Mouse (Mus musculus): ENCODE results near the gene Slc29a3. TPM values are rescaled to one million over a fixed set of nuclear protein-coding genes. Genes with fewer than 3 reads are reported as not detected.
"Not testable (repeated sequence)": the region's sequence is repeated elsewhere in the genome, so short reads cannot be mapped to it uniquely, and the experiment has no call there.

The Slc29a3 gene
- total RNA-seq, 2 experiments from 2014 or later: 14.2 to 17.7 TPM

DNA sequence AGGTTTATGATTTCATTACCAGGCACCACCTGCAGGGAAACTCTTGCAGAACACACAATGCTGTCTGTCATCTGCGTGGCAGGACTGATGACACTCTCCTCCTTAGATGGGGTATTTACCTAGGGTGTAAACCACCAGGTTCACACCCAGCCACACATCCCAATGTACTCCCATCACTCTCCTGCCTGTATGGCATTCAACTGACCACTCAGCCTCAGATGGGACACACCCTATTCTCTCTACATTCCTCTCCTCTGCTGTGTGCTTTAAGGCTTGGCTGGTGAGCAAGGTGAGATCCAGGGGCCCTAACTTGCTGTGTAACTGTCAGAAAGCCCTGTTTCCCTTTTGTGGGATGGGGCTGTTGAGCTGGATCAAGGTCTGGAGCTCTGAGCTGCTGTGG lies 9.5 kb upstream of the Slc29a3 start:
- no peak for DNase-seq

DNA sequence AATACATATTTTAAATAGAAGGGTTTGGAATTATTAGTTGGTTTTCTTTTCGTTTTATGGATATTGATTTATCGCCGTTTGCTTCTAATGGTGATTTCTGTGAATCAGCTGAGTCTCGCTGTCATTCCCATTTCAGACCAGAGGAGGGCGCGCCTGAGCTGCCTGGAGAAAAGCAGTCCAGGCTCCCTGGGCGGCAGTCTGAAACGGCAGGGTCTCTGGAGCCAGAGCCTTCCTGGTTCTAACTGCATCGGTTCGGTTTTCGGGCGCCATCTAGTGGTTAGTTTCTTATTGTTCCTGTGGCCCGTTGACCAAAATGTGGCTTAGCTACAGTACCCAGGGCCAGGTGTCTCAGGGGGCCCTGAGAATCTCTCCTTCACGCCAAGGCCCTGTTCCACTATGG lies 7.8 kb upstream of the Slc29a3 start:
- DNase-seq: peak; percentile 85 to 87

DNA sequence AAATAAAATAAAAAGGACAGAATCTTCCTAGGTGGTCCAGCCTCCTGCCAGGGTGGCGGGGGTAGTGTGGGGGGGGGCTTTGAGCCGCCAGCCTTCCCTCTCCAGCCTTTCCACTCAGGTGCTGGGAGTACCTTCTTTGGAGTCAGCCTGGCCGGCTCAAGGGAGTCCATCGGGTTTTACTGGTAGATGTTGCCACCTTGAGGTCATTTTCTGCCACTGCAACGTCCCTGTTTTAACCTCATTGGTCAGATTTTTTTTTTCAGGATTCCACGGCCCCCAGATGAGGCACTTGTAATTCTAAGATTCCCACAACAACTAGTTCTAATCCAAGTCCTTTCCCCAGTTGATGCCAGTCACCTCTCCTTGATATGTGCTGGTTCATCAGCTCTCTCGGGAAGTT lies 4.4 kb upstream of the Slc29a3 start:
- peak in 1 of 2 experiments; percentile 30 for DNase-seq

DNA sequence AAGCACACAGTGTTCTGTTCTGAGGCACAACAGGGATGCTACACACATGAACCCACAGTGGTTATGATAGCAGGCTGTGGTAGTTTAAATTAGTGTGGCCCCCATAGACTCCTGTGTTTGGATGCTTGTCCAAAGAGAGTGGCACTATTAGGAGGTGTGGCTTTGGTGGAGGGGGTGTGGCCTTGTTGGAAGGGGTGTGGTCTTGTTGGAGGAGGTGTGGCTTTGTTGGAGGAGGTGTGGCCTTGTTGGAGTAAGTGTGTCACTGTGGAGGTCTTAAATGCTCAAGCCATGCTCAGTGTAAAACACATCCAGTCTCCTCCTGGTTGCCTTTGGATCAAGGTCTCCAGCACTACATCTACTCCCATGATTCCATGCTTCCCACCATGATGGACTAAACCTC lies 3.6 kb upstream of the Slc29a3 start:
- no peak for DNase-seq

DNA sequence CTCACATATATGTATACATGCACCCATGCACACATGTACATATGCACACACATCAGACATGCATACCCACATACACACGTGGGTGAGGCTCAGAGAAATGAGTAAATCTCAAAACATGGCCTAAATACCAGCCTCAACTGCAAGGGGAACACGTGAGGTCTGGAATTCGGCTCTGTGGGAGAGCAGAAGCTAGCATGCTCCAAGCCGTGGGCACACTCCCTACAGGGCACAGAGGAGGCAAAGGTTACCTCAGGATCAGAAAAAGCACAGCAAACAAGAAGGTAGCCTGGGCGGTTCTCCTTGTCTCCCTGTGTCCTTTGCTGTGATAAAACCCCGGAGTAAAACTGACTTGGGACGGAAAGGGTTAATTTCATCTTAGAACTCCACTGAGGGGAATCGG lies 1.3 kb upstream of the Slc29a3 start:
- no peak for DNase-seq

DNA sequence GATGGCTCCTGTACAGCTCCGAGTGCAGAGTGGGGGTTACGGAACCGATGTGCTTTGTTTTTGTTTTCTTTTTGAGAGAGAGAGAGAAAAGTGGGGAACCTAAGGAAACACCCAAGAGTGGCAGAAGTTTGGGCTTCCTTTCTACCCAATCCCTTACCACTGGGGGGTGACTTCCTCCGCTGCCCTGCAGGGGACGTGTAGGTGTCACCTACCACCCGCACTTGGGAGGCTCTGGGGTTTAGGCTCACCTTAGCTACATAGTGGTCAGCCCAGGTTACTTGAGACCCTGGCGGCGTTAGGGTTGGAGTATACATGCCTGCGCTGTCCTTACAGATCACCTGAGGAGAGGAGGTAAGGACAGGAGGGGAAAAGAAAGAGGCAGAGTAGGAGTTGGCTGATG lies 667 bp upstream of the Slc29a3 start:
- no peak for DNase-seq

DNA sequence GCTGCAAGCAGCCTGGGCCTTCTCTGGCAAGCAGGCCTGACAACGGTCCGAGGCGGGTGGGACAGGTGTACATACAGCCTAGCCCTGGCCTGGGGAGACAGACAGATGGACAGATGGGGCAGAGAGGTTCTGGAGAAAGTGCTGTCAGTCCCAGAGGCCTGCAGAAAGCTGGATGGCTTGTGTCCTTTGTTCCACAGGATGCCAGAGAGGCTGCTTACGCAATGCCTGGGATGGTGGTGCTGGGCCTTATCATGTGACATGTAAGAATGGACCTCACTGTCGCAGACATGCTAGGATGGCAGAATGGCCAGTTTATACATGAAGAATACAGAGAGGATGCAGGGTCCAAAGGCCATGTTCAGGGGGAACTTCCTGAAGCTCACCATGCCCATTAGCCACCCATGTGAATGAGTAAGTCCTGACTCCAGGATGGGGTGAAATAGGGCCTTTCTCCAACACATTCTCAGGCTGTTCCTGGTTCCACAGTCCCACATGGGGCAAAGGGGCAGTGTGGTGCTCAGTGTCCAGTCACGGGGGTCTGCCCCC lies 4.9 kb downstream of the Slc29a3 start:
- no peak for DNase-seq

DNA sequence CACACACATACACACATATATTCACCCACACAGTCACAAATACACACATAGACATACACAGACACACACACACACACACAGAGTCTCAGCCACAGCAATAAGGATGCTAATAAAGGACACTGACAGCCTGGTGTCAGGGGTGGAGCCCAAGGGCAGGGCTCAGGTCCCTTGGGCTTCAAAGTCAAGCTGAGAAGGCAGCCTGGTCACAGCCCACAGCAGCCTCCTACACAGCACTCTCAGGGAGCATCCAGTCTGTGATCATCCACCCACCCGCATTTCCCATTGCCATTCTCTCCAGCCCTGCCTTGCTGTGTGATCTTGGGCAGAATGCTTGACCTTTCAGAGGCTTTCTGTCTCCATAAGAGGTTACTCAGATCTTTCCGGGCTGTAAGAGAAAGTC lies 6.1 kb downstream of the Slc29a3 start:
- no peak for DNase-seq

DNA sequence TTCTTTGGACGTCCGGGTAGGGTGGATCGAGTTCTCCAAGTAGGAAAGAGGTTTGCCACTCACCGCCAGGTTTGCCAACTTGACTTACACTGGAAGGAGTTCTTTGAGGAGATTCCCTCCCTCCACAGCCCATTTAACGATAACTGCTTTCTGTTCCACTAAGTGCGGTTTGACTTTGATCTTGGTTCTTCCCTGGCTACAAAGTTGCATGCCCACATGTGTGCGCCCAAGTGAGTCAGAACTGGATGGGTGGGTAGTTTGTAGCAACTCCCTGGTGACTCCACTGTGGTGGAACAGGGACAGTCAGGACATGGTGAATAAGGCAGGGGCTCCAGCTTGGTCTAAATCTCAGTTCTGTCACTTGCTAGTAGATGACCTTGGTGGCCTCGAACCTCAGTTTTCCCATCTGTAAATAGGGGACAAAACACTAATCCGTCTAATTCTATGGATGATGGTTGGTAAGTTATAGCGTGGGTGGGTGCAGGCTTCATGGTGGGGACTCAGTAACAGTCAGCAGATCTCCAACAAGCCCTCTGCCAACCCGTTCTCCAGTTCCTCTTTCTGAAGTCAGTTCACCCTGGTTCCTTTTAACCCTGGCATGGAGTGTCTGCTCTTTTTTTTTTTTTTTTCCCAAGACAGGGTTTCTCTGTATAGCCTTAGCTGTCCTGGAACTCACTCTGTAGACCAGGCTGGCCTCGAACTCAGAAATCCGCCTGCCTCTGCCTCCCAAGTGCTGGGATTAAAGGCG lies 7.9 kb downstream of the Slc29a3 start:
- no peak for DNase-seq

DNA sequence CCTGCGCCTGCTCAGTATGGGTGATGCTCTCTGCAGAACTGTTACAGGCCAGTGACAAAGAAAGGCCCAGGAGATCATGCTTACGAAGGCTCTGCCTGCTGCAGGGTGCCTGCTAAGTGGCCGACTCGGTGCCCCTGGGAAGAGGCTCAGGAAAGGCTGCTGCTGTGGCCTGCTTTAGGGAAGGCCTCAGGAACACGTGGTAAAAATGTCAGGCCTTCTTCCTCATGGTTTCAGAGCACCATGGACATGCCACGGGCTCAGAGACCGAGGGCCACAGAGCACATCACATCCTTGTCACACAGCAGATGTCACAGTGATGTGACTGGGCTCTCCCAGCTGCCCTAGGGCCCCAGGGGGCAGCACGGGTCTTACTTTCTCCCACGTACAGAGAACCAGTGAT lies 8.9 kb downstream of the Slc29a3 start:
- DNase-seq: no peak

DNA sequence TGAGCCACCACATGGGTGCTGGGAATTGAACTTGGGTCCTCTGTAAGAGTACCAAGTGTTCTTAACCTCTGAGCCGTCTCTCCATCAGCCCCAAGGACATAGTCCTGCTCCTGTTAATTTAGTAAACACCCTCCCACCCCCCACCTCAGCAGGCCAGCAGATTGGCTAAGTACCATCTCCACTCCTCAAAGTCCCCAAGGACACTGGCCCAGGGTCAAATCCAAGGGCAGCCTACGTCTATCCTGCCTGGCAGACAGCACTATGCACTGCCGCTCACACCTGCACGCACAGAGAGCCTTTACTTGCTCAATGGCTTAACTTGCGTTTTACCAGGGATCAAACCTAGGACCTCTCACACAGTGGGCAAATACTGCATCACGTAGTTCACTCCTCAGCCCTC lies 9.7 kb downstream of the Slc29a3 start:
- DNase-seq: no peak

DNA sequence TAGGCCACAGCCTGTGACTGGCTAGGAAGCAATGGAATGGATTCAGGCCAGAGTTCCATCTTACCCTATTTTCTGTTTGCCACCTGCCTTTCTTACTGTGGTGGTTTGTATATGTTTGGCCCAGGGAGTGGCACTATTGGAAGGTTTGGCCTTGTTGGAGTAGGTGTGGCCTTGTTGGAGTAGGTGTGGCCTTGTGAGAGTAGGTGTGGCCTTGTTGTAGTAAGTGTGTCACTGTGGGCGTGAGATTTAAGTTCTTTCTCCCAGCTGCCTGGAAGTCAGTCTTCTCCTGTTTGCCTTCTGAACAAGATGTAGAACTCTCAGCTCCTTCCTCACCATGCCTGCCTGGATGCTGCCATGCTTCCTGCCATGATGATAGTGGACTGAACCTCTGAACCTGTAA lies 10.3 kb downstream of the Slc29a3 start:
- DNase-seq: not testable (repeated sequence)

DNA sequence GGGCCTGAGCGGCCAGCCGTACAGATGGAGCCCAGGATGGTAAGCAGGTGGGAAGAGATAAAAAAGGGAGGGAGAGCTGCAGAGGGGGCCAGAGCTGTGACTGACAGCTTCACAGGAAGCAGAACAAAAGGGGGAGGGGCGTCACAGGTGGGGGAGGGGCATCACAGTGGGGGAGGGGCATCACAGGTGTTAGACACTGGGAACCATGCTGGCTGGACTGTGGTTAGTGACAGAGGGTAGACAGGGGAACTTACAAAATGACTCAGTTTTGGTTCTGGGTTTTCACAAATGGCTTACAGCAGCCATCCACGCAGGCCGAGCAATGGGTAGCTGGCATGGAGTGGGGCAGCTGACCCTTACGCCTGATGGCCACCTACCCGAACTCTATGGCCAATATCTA lies 11.2 kb downstream of the Slc29a3 start:
- DNase-seq: no peak

DNA sequence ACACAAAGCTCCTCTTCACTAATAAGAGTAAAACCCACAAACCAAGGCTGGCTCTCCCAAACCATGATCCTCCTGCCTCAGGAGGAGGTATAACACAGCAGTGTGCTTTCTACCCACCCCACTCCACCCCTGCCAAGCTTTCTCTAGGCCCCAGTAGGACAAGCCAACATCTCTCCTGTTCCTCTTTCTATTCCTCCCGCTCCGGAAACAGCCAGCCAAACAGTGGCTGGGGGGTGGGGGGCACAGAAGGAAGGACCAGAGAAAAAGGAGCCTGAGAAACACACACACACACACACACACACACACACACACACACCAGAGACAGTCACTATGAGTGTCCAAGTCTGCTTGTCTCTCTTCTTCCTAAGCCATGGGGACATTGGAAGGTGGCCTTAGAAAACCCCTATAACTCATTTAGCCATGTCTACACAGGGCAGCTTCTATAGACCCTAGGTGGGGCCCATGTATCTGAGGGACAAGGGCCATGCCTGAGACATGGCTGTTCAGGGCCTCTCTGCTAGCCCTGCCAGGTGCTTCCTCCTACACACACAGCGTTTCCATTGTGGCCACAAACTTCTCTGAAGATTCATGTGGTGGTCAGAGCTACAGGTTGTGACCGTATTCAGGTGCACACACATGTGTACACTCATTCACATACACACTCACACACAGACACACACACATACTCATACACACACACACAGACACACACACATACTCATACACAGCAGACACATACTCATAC lies 12.8 kb downstream of the Slc29a3 start:
- DNase-seq: no peak

DNA sequence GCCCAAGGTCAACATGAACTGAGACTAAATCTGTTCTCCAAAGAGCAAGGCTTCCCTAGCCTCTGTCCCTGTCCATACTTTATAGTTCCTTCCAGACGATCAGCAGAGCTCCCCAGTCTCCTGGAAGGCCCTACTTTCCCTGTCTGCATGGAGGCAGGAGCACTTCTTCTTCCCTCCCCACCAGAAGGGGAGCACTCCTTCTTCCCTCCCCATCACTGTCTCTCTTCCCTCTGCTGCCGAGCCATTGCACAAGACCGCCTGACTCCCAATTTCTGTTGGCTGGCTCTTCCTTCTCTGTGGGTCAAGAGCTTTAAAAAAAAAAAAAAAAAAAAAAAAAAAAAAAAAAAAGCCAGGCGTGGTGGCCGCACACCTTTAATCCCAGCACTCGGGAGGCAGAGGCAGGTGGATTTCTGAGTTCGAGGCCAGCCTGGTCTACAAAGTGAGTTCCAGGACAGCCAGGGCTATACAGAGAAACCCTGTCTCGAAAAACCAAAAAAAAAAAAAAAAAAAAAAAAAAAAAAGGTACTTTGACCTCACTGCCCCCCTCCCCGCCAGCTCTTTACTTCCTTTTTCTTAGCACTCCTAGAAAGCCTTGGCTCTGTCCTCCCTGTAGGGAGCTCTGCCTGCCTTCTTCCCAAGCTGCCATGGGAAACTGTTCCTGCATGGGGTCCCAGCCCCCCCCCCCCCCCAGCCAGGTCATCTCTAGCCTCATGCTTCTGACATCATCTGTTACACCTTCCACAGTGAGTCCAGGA lies 14.5 kb downstream of the Slc29a3 start:
- no peak for DNase-seq

DNA sequence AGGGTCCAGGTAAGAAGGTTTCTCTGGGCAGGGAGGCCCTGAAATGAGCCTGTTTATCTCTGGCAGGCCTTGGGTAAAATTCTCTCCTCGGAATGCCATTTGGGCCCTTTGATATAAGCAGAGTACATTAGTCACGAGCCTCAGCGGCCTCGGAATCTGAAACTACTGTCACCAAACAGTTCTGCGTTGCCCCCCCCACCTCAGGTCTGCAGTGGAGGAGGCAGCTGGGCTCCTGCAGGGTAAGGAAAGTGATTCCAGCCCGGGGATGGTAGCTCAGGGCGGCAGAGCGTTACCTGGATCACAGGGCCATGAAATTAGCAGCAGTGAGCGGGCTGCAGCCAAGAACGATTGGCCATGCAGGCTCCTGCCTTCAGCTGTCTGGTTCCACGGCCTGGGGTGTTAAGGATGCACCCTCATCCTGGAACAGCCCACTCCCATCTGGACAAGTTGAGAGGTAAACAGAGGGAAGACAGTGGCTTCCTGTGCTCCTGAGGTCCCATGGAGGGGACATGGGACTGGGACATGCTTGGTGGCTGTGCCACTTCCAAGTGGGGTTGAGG lies 15.3 kb downstream of the Slc29a3 start:
- DNase-seq: no peak

DNA sequence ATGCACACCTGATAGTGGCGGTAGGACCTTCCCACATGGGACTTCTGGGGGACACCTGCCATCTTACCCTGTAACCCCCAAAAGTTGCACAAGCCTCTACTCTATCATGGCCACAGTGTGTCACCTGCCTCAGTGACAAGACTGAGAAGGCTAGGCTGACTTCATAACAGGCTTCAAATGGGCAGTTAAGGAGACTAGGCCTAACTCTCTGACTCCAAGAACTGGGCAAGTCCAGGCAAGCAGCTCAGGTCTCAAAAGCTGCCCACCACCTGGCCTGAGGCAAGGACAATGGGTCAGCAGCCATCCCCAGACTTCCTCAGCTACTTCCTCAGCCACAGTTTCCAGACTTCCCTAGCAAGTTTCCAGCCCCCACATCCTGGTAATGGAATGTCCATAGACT lies 16.9 kb downstream of the Slc29a3 start:
- no peak for DNase-seq

DNA sequence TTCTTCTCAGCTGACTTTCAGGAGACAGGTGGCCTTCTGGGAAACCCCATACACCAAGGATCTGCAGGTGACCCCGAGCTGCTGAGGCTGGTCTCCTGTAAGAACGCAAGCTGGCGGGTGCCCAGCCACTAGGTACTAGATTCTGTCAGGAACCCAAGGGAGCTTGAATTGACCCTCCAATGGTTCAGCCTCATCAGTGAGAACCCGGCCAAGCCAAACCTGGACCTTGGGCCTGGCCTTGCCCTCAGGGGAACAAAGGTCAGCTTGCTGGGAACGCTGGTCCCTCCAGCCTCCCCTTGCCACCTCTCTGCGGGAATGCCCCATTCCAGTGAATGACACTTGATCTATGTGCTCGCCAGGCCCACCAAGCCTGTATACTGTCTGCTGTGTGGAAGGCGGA lies 19.1 kb downstream of the Slc29a3 start:
- no peak for DNase-seq

DNA sequence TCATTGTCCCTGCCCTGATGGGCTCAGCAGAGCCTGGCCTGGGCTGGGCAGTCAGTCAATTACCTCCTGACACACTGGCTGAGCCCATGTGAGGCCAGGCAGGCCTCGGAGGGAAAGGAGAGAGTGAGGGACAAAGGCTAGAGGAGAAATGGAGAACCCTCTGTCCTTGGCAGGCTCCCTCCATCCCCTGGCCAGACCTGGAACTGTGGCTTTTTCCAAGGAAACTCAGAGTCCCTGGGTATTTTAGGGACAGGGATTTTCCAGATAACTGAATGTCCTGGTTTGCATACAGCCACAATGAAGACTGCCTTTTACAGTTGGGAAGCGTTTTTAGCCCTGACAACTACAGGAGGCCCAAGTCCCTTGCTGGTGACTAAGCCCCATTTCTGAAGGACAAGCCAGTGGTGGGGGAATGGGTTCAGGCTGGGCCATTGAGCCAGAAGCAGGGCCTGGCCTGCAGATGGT lies 20.2 kb downstream of the Slc29a3 start:
- no peak for DNase-seq

DNA sequence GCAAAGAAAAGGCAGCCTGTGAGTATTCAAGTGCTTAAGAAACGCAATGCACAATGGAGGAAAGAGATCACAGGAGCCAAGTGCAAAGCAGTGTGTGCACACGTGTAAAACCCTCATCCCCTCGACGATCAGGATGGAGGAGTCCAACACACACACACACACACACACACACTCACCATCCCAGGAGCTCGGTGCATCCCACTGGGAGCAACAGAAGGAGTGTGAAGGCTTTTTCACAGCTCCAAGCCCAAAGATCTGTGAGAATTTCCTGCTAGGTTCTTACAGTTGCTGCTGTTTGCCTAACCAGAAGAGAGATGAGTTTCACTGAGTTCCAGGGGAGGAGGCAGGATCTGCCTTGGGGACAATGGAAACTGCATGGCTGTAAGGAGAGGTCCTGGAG lies 20.9 kb downstream of the Slc29a3 start:
- DNase-seq: no peak

DNA sequence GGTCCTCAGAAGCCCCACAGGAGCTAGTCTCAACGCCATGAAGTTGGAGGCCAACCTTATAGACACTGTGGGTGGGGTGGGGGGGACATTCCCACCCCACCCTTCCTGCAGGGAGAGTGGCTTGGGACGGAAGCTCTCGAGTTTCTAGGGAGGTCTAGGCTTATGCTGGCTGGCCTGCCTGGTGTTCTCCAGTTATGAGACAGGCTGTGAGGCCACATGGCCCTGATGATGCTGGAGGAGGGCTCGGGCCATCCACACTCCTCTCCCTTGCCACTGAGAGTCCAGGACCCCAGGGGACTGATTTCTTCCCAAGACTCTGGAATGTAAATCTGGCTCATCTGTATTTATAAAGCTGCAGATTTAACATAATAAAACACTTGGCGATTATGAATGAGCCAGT lies 25.3 kb downstream of the Slc29a3 start:
- DNase-seq: no peak

DNA sequence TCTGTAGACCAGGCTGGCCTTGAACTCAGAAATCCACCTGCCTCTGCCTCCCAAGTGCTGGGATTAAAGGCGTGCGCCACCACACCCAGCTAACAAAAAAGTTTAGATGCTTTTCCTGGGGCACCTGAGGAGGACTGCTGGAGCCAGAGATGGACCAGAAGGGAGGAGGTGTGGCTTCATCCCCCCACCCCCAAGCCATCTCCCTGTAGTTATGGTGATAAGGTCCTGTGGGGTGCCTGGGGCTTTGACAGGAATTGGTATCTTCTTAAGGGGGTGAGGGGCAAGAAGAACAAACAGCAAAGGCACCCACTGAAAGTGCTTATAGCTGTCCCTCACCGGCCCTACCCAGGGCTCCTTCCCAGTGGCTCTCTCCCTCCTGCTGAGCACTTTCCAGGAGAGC lies 25.7 kb downstream of the Slc29a3 start:
- DNase-seq: no peak

DNA sequence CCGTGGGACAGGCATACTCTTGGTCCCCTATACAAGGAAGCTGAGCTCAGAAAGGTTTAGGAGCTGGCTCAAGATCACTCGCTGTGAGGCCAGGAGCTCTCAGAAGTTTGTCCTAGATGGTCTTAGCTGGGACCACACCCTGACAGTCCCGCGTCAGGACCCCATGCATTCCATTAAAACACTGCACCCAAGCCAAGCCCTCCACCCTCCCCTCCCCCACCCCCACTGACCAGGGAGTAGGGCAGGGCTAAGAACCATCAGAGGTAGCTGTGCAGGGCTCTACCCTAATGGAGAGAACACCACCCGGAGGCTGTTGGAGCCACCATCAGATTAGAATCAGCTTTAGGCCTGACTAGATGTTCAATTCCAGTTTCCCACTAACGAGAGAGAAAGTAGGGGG lies 28.1 kb downstream of the Slc29a3 start:
- no peak for DNase-seq
